Mouse (Mus musculus) c-Kit-positive CD71-negative TER-119-negative erythroid progenitor cells, embryonic 14.5 days (primary cell): ENCODE measurements around the gene Vps18.

Source experiments
- DNase-seq: peaks from one replicate; pipeline ENCODE4 v3.0.0-alpha.2; 2013; ENCODE audit warnings: low read depth

The Vps18 gene

GRCm38 (mm10) chr2:119288270-119288882 lies at the start of gene Vps18:
Gene Vps18, plus strand, starts transcription at chr2:119288740.
- DNase-seq: peak; percentile 97

- DNase-seq: no peak
Observed at GRCm38 (mm10) chr2:119240075-119240818, 48.3 kb upstream of the Vps18 start.

GRCm38 (mm10) chr2:119240819-119241186 lies 47.7 kb upstream of the Vps18 start:
- no peak for DNase-seq

GRCm38 (mm10) chr2:119242548-119242947 lies 46.0 kb upstream of the Vps18 start:
- no peak for DNase-seq

- DNase-seq: no peak
Observed at GRCm38 (mm10) chr2:119245246-119245645, 43.3 kb upstream of the Vps18 start.

- DNase-seq: no peak
Observed at GRCm38 (mm10) chr2:119247904-119248303, 40.6 kb upstream of the Vps18 start.

- DNase-seq: no peak
Observed at GRCm38 (mm10) chr2:119249592-119250061, 38.9 kb upstream of the Vps18 start.

GRCm38 (mm10) chr2:119250377-119250776 lies 38.2 kb upstream of the Vps18 start:
- no peak for DNase-seq

- DNase-seq: peak; percentile 79
Observed at GRCm38 (mm10) chr2:119250826-119251478, 37.6 kb upstream of the Vps18 start.

GRCm38 (mm10) chr2:119254976-119255375 lies 33.6 kb upstream of the Vps18 start:
- no peak for DNase-seq

GRCm38 (mm10) chr2:119260518-119260917 lies 28.0 kb upstream of the Vps18 start:
- no peak for DNase-seq

- no peak for DNase-seq
Observed at GRCm38 (mm10) chr2:119261326-119261725, 27.2 kb upstream of the Vps18 start.

- DNase-seq: peak; percentile 33
Observed at GRCm38 (mm10) chr2:119262978-119263377, 25.6 kb upstream of the Vps18 start.

- DNase-seq: no peak
Observed at GRCm38 (mm10) chr2:119263813-119264212, 24.7 kb upstream of the Vps18 start.

- no peak for DNase-seq
Observed at GRCm38 (mm10) chr2:119270286-119270642, 18.3 kb upstream of the Vps18 start.

- peak; percentile 59 for DNase-seq
Observed at GRCm38 (mm10) chr2:119270643-119271331, 17.8 kb upstream of the Vps18 start, which contains the start of gene Rhov. Gene Rhov, minus strand, starts transcription at chr2:119271272.

GRCm38 (mm10) chr2:119274126-119274525 lies 14.4 kb upstream of the Vps18 start:
- no peak for DNase-seq

- no peak for DNase-seq
Observed at GRCm38 (mm10) chr2:119276926-119277325, 11.6 kb upstream of the Vps18 start.

- DNase-seq: no peak
Observed at GRCm38 (mm10) chr2:119277810-119278209, 10.7 kb upstream of the Vps18 start.

- no peak for DNase-seq
Observed at GRCm38 (mm10) chr2:119281899-119282565, 6.5 kb upstream of the Vps18 start.

GRCm38 (mm10) chr2:119287372-119287771 lies 1.2 kb upstream of the Vps18 start:
- DNase-seq: no peak

- DNase-seq: no peak
Observed at GRCm38 (mm10) chr2:119289014-119289416, 475 bp downstream of the Vps18 start.
